Mouse (Mus musculus) heart, adult 18-20 months (tissue): ENCODE measurements at regions not wholly inside any gene's neighbourhood (a gene's known extent, or its start where the extent isn't known, plus 50 kb on each side); places are given as distances from the start of the nearest gene placed in this dataset.
"Not testable (repeated sequence)": the region's sequence is repeated elsewhere in the genome, so short reads cannot be mapped to it uniquely, and the experiment has no call there.

Experiments used
- DNase-seq, 2 experiments: peaks; one replicate each; pipeline ENCODE4 v3.0.0; 2021 to 2022; ENCODE audit warnings: mixed read lengths in 1 of 2

DNA sequence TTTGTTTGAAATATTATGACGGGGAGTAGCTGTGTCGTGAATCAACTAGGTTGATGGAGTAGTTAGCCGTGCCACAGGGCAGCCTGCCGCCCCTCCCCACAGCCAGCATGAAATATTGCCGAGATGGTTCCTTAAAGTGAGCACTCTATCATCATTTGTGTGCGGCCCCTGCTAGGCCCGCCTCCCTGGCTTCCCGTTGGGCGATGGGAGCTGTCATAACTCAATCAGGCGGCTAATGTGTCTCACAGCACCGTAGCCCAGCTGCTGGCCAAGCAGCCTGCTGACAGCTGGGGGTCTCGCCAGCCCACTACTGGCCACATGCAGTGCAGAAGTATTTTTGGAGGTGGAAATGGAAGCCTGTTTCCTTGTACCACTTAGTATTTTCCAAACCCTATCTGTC lies 140.9 kb downstream of the Sall1 start:
- no peak for DNase-seq

DNA sequence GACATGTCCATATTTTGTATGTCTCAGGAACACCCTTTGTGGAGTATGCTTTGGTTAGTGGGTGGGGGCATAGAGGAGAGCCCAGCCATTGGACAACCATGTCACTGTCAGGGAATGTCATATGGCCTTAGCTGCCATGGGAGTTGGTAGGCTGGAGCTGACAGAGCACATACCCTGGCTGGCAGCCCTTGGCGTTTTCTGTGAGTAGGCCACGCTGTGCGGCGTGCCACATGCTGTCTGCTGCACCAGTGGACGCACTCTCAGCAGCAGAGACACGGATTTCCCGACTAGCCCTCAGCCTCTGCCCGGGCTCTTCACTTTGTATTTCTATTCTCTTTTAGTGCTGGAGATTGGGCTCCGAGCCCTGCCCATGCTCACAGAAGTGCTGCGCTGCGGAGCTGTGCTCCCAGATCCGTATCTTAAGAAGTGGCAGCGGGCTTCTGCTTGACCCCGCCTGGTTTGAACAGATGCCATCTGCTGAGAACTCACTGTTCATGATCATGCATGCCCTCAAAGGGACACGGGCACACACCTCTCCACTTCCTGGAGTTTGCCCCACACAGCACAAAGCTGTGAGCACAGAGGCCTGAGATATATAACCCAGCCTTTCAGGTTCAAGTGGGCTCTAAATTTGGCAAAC lies 160.1 kb downstream of the Sall1 start:
- DNase-seq: no peak

DNA sequence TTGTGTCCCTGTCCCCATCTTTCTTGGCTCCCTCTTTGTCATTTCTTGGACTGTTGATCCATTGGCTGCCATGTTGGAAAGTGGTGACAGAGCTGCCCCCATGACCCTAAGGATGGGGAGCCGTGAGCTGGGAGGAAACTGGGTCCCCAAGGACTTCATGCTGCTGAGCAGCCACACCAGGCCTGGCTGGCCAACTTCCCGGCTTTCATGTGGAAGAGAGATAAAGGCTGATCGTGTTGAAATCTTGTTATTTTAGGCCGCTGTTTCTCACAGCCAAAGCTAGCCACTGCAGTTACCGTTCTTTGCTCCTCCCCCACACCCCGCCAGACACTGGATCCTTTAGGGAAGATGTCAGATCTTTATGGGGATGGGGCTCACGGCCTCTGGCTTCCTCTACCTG lies 164.1 kb downstream of the Sall1 start:
- DNase-seq: peak; percentile 73 to 86

DNA sequence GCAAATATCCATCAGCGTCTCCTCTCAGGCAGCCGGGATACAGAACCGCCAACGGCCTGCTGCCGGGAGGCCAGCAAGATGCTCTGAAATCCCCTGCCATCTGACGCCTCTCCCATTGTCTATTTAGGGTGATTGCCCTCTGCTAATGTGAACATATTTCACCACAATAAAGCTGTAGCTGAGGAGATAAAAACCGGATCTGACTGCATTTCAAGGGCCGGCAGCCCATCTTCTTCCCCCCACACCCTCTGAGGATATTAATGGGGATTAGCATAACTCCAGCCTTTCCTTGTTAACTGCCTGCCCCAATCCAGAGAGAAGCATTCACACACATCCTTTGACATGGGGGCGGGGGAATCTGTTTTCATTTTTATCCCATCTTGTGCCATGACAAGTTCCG lies 166.0 kb downstream of the Sall1 start:
- no peak for DNase-seq

DNA sequence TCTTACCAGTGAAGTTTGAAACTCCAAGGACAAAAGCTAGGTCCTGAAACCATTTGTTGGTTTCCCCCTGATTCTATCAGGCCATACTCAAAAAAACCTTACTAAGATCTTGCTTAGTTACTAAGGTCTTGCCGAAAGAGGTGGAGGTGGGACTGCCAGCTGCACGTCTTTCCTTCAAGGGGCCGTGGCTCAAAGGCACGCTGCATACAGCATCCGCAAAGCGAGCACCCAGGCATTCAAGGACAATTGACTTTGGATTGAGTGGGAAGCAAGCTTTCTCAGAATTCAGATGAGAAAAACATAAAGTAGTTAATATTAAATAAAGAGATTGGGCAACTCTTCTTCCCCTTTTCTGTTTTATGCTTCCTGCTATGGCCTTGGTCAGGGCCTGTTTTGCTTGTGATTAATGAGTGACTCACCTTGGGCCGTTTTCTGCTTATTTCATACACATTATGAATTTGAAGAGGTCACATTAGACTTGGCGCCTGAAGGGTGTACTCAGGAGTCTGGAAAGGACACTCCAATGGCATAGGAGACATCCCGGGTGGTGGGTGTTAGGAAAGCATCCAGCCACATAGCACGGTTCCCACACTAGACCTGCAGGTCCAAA lies 166.1 kb downstream of the Cyld start:
- no peak for DNase-seq

DNA sequence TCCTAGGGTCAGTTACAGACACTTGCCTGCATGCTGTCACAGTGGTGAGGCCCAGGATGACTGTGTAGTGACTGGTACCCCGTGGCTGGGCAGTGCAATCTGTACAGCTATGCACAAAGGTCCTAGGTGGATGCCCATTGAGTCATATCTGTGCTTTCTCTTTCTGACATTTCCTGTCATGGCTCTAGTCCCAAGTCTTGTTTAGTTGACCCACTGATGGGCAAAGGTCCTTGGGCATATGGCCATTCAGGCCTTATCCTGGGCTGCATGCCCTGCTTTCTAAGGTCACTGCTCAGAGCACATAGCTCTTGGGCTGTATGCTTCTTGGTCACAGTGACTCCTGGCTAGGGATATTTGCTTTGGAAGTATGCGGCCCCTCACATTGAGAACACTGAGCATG lies 160.4 kb downstream of the Cyld start:
- DNase-seq: no peak

DNA sequence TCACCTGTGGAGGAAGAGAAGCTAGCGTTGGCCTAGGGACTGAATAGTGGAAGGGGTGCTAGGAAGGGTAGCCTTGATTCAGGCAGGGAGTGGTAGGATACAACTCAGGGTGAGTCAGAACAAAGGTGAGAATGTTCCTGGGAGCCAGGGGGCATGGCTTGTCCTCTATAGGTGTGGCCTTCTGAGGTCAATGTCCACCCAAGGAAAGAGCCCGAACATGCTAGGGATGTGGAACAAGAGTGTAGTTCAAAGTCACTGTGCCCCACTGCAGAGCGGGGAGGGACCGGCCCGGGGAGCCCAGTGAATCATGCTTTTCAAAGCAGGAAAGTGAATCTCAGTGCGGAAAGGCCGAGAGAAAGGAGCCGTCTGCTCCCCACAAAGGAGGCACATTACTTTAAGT lies 156.4 kb downstream of the Cyld start:
- DNase-seq: no peak

DNA sequence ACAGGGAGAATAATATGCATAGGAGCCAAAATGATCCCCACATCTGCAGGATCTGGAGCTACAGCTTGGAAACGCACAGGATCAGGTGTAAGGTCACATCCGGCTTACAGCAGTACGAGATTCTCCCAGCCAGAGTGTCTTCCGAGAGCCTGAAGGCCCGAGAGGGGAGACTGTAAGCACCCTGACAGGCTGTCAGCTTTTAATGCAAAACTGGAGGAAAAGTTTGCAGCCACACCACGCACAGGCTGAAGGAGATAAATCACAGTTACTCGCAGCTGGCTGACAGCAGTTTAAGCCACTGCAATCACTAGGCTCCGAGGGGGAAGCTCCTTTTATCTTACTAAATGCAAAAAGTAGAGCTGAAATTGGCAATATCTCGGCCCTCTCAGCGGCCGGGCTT lies 149.1 kb downstream of the Cyld start:
- DNase-seq: no peak

DNA sequence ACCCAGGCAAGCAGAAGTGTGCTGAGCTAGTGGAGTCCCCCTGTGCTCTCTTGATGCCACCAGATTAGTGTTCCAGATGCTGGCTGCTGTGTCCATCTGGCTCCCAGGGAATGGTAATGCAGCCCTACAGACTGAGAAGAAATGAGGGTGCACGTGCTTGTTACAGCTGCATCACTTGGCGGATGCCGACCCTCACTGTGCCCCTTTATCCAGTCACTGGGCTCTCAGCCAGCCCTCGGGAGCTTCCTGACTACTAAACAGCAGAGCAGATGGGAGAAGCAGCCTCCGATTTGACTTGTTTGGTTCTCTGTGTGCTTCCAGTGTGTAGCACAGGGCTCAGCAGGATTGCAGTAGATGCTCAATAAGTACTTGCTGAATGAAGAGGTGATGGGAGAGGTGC lies 147.5 kb downstream of the Cyld start:
- no peak for DNase-seq

DNA sequence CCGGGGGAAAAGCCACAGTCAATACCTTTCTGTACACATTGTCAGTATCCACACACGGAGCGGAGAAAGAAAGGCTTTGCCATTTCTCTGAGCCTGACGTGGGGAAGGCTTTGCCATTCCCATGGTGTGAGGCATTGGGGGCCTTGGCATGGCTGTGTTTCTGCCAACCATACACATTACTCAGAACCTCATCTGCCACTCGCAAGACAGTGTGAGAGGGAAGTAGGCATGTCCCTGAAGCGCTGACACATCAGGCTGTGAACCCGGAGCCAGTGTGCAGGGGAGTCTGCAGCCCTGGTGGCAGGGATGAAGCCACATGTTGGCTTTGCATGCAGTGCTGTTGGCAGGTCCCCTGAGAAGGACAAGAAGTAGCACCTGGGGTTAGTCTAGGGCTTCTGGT lies 145.6 kb downstream of the Cyld start:
- DNase-seq: no peak

DNA sequence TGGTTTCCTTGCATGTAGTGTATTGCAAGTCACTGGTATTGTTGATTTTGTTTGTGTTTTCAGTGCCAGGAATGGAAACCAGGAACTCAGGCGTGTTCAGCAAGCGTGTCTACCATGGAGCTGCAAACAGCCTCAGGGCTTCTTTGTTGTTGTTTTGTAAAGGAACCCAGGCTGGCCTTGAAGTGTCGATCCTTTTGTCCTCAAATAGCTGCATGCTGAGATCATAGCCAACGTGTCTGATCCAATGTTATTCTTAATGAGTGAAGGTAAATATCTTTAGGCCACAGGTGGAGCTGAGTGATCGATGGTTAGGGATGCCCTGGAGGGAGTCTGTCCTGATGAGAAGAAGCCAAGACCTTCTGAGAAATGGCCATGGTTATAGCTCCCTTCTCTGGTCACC lies 143.3 kb downstream of the Cyld start:
- DNase-seq: no peak

DNA sequence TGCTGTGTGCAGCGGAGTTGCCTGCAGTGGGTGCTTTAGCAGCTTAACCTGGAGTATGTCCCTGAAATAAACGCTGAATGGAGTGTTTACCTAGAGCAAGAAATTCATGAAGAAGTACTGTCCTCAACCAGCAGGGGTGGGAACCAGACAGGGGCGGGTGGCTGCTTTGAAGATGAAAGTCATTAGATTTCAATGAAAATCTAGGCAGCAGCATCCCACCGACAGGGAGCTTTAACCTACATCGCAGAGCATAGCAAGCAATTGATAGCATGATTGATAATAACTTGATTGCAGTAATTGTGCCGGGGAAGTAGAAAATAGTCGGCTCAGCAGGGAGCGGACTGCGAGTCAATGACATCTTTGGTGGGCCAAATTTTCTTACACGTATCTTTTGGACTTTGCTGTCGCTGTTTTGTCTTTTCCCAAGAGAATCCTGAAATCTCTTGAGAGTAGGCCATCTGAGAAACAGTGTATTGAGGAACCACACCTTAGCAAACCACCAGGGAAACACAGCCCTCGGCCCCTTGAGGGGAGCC lies 139.0 kb downstream of the Cyld start:
- DNase-seq: no peak

DNA sequence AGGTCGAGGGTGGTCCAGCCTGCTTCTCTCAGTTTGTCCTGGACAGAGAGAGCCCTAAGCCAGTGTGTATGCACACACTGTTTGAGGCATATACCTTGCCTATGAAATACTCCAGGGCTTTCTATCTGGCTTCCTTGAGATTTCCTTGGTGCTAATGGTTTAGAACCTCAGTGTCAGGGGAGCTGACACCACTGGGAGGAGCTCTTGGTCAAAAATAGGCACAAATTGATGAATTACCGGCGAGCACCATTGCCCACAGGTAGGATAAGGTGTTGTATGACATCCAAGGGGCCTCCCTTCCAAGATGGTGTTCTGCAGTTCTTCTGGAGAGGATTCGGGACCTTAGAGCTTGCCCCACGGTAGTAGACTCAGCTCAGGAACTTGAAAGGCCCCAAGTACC lies 129.0 kb downstream of the Cyld start:
- no peak for DNase-seq

DNA sequence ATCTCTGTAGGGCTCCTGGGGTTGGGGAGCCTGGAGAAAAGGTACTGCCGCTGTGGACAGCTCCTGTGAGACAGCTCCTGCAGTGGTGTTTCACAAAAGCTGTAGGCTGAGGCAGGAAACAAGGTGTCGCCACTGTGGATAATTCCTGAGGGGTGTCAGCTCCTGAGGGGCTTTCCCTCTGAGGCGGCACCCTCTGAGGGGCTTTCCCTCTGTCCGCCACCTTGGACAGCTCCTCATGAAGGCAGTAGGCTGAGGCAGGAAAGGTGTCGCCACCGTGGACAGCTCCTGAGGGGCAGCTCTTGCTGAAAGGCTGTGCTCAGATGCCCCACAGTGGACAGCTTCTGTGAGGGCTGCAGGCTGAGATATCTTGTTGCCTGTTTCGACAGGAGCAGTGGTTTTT lies 127.1 kb downstream of the Cyld start:
- DNase-seq: no peak

DNA sequence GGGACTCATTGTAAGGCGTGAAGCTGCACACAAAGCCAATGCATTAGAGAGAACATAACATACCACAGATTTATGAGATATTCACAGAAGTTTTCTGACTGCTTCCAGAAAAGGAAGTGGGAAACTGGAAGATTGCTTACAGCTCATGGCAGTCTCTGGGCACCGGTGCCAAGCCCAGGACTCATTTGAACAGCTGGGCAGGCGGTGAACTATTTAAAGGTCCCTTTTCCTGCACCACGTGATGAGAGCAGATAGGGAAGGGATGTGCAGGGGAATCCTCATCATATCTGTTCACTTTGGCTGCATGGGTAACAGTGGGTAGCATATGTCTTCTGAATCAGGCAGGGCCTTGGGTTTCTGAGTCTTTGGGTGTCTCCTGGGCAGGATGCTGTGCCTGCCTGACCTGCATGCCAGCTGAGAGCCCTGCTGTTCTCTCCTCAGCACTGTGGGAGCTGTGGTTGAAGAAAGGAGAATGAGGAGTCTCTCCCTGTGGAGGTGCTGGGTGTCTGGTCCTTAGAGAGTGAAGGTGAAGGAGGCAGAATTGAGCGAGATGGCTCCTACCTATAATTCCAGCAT lies 123.5 kb downstream of the Cyld start:
- no peak for DNase-seq

DNA sequence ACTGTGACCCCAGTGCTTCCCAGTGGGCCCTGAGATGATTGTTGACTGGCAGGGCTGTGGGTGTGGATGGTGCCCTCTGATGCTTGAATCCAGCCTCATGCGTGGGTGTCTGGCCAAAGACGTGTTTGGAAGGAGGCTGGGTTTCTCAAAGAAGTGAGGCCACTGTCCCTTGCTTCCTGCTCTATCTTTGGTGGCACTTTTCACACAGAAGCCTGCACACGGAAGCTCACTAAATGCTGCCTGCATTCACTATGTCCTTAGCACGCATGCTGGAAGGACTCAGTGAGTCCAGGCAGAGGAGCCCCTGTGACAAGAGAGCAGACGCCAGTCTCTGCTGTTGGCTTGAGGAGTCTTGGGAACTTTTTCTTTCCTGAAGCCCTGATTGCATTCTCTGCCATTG lies 119.6 kb downstream of the Cyld start:
- DNase-seq: no peak

DNA sequence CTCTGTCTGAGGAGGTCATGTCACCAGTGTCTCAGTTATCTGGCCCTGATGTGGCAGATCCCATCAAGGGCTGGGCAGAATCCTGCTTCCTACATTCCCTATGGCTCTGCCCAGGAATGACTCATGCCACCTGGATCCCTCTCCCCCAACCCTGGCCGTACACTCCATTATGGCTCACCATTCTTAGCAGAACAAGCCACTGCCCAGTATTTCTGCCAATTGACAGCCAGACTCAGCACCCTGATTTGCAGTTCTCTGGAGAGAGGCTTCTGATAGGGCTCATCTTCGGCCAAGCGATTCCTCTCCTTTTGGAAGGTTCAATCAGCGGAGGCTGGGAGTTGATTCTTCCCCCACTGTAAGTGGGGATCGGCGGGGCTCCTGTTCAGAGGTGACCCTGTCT lies 117.4 kb downstream of the Cyld start:
- DNase-seq: no peak

DNA sequence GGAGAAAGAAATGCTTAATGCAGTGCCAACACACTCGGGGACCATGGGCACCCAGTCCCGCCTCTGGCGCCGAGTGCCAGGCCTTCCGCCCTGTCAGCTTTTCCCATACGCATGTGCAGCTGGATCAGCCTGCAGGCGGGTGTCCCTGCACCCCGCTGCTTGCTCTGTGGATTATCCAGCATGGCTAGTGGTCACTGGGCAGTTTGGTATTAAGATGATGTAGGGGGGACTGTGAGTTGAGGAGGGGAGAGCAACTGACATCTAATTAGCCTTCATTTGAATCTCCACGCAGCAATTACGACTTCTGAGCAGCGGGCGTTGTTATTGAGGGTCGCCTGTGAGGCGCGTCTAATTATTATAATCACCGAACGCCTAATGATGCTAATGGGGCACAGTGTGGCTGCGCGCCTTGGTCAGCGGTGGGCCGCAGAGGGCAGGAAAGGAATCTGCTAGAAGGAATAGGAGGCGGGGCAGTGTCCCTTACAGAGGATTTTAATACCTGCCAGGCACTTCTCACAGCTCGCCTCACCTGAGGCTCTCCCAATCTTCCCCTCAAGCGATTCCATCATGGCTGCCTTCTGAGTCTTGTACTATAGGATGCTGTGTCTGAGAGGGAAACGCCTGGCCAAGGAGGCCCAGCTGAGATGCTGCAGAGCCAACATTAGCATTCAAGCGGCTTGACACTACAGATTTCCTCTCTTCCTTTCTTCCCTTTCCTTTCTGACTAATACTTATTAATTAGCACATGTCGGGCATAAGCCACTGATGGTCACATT lies 116.3 kb downstream of the Cyld start:
- no peak for DNase-seq

DNA sequence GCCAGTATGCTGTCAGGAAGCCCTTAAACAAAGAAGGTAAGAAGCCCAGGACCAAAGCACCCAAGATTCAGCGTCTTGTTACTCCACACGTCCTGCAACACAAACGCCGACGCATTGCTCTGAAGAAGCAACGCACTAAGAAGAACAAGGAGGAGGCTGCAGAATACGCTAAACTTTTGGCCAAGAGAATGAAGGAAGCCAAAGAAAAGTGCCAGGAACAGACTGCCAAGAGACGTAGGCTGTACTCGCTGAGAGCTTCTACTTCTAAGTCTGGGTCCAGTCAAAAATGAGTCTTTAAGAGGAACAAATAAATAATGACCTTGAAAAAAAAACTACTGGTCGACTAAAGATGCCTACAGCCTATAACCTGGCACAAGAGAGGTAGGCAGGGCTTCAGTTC lies 110.0 kb downstream of the Cyld start:
- not testable (repeated sequence) for DNase-seq
